Mouse (Mus musculus) layer of hippocampus, postnatal 10 days (tissue): ENCODE data around the gene Glt8d1. TPM values are rescaled to one million over a fixed set of nuclear protein-coding genes. Genes with fewer than 3 reads are reported as not detected.

ENCODE experiments used
- total RNA-seq, 2 experiments: library from RNA; stranded (reverse); gene quantifications; 2 replicates each; pipeline ENCODE4 v1.2.3; 2021

Glt8d1 gene
- total RNA-seq, 2 experiments from 2014 or later = 33.8 to 37.7 TPM

Other genes with a start within 250 kb of the Glt8d1 start
- gene Tmem110, start 175.8 kb upstream of the Glt8d1 start, total RNA-seq = 10 to 100 TPM; 18.2 to 31.3 TPM
- 1 to 10 TPM; 2.4 to 2.7 TPM for gene Mustn1, start 122.2 kb upstream of the Glt8d1 start, total RNA-seq
- under 1 TPM in 1 of 2 experiments, not detected in 1; 0.37 TPM for gene Itih4, start 114.9 kb upstream of the Glt8d1 start, total RNA-seq
- 1 to 10 TPM; 8.8 to 8.9 TPM for gene Itih3, start 77.6 kb upstream of the Glt8d1 start, total RNA-seq
- not detected for gene Itih1, start 58.1 kb upstream of the Glt8d1 start, total RNA-seq
- 10 to 100 TPM; 14.8 to 15.1 TPM for gene Nek4, start 50.0 kb upstream of the Glt8d1 start, total RNA-seq
- 100 to 1,000 TPM; 177 to 186 TPM for gene Spcs1, start 272 bp downstream of the Glt8d1 start, total RNA-seq
- 10 to 100 TPM; 71.0 to 71.2 TPM for gene Pbrm1, start 17.7 kb downstream of the Glt8d1 start, total RNA-seq
- 10 to 100 TPM; 54.4 to 66.8 TPM for gene Gnl3, start 17.8 kb downstream of the Glt8d1 start, total RNA-seq
- 10 to 100 TPM; 32.5 to 33.5 TPM for gene Smim4, start 127.6 kb downstream of the Glt8d1 start, total RNA-seq
- gene Nt5dc2, start 129.7 kb downstream of the Glt8d1 start, total RNA-seq = 10 to 100 TPM; 18.0 to 22.5 TPM
- gene Stab1, start 167.2 kb downstream of the Glt8d1 start, total RNA-seq = 10 to 100 TPM; 26.9 to 40.4 TPM
- gene Tnnc1, start 206.9 kb downstream of the Glt8d1 start, total RNA-seq = 1 to 10 TPM in 1 of 2 experiments, under 1 TPM in 1; 0.67 to 2.0 TPM
- 100 to 1,000 TPM; 424 to 481 TPM for gene Nisch, start 215.5 kb downstream of the Glt8d1 start, total RNA-seq
- gene Sema3g, start 216.5 kb downstream of the Glt8d1 start, total RNA-seq = 1 to 10 TPM; 4.7 to 5.4 TPM
- gene Phf7, start 249.9 kb downstream of the Glt8d1 start, total RNA-seq = 1 to 10 TPM; 4.8 to 5.2 TPM